Mouse (Mus musculus) lung, postnatal 0 days (tissue): Measurements from ENCODE around the gene Ephx1.

Source experiments
- CTCF ChIP-seq: IDR thresholded peaks from 2 replicates; pipeline ENCODE4 v1.5.1; 2016; ENCODE audit warnings: antibody characterized with exemption, mild to moderate bottlenecking
- EP300 ChIP-seq: IDR thresholded peaks from 2 replicates; pipeline ENCODE4 v1.6.1; 2016; ENCODE audit warnings: antibody characterized with exemption, mild to moderate bottlenecking, control low read depth

- TF ChIP-seq CTCF = no peak
- TF ChIP-seq EP300 = no peak
These were observed 16.9 kb downstream of the Ephx1 start for GRCm38 (mm10) chr1:181003790-181004189.
